Mouse (Mus musculus): ENCODE measurements at regions not wholly inside any gene's neighbourhood (a gene's known extent, or its start where the extent isn't known, plus 50 kb on each side); places are given as distances from the start of the nearest gene placed in this dataset.
"Not testable (repeated sequence)": the region's sequence is repeated elsewhere in the genome, so short reads cannot be mapped to it uniquely, and the experiment has no call there.

DNA sequence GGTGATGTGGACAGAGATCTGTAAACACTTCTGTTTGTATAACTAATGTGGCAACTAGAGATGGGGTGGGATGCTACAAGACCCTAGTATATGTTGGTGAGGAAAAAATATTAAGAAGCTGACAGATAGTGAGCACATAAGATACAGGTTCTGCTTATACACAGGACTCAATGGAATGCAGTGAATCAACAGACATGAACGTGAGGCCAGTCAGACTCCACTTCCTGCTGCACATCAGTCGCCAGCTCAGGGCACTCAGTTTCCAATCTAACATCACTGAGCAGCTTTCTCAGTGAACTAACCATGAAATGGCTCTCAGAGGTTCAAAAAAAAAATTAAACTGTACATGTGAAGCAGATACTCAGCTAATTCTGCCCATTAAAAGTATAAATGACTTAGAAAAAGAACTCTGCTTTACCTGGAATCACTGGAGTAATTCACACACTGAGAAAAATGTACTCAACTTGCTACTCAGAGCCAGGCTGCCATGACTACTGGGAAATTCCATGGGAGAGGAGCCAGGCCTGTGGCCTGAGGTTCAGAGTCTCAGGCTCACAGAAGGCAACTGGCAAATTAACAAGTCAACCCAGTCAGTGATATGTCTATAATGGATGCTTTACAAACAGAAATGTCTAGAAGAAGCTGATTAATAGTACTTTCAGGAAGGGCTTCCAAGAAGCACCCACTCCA, 170.9 kb upstream of the Tbl1xr1 start:
- intact Hi-C loops (cut with DNase I), result no loop called here
- DNase-seq, result no peak

DNA sequence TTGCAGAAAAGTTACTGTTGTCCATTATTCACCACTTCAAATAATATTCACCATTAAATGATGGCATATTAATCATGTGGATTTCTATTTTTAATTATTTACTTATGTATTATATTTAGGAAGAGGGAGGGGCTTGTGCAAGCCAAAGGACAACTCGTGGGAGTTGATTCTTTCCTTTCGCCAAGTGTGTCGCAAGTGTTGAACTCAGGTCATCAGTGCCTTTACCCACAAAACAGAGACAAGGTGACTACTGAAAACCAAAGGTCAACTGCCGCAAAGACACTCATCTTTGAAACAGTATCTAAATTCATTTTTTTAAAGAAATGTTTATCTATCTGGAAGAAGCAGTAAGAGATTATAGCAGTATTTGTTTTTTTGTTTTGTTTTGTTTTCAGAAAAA, 167.6 kb upstream of the Tbl1xr1 start:
- intact Hi-C loops (cut with DNase I), result no loop called here
- DNase-seq, result no peak

DNA sequence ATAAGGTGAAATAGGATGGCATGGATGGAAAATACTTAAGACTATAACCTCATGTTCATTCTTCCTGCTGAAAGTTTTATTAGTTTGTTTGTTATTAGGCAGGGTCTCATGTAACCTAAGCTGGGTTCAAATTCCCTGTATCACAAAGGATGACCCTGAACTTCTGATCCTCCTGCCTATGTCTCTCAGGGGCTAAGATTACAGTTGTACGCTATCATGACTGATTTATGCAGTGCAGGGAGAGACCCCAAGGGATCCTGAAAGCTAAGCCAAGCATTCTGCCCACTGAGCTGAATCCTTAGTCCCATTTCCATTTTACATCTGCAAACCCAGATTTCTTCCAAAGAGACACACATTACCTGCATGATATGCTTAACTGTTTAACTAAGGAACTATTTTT, 166.4 kb upstream of the Tbl1xr1 start:
- intact Hi-C loops (cut with DNase I), result no loop called here
- DNase-seq, result no peak

DNA sequence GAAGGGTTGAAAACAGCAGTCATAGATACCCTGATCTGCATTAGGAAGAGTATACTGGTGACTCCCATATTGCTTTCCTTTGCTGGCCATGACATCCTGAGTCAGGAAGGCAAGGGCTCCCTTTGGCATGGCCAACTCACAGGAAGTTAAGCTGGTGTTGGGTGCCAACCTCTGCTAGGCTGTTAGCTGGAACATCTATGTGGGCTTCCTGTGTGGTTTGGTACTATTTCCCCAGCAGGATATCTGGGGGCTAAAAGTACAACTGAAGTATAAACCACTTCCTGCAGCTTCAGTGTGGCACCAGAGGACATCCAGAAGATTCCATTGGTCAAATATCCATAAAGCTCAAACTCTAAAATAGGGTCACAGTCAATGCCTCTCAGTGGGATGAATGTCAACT, 165.4 kb upstream of the Tbl1xr1 start:
- no peak for DNase-seq
- intact Hi-C loops (cut with DNase I), result no loop called here

DNA sequence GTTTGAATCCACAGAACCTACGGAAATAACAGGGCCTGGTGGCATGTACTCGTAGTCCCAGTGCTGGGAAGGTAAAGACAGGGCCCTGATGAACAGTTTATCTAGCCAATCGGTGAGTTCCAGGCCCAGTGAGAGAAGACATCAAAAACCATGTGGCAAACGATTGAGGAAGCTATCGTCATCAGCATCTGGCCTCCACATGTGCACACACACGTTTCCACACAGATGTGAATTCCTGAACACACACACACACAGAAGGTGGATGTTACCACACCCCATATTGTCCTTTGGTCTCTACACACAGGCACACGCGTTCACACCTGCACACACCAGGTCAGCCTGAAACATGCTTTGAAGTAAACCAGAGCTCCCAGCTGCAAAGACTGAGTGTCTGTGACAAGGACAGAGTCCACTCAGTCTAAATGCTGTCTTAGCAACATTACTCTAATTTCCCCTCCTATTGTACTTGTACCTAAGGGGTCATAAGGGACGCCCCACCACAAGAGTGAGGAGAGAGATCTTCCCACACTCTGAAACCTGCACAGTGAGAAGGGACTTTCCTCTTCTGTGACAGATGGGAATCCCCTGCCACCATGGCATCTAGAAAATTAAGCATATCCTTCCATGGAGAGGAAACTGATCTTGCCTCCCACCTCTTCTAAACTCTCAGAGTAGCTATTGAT, 159.1 kb upstream of the Tbl1xr1 start:
- no peak for DNase-seq
- intact Hi-C loops (cut with DNase I), result no loop called here

DNA sequence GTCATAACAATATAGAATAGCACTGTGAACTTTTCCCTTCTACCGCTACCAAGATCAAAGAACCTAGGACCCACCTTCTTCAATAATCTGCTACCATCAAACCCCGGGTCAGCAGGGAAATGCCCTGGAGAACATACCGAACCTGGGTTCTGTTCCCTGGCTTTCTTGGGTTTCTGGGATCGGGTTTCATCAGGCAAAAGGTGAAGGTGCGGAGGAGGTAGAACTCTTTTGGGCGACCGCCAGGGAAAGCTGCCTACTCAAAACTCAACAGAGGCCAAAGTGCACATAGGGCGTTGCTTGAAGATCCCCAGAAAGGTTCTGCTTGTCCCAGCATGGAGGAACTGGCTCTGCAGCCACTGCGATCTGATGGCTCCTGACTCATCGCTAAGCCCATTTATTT, 158.0 kb upstream of the Tbl1xr1 start:
- intact Hi-C loops (cut with DNase I), result no loop called here
- DNase-seq, result no peak

DNA sequence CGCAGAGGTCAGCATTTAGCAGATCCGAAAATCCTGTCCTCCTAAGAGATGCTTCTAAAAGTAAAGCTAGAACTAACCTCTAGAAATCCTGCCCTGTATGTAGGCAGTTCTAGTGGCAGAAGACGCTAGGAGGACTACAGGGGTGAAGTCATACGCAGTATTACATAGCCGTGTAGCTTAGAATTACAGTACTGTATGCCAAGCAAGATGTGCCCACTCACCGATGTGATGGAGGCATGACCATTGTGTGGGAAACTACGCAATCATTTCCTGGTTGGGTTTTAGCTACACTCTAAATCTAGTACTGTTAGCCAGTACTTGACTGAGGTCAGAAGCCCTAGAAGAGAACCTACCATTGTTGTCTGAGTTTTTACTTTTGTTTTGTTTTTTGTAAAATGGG, 156.5 kb upstream of the Tbl1xr1 start:
- intact Hi-C loops (cut with DNase I), result no loop called here
- no peak for DNase-seq

DNA sequence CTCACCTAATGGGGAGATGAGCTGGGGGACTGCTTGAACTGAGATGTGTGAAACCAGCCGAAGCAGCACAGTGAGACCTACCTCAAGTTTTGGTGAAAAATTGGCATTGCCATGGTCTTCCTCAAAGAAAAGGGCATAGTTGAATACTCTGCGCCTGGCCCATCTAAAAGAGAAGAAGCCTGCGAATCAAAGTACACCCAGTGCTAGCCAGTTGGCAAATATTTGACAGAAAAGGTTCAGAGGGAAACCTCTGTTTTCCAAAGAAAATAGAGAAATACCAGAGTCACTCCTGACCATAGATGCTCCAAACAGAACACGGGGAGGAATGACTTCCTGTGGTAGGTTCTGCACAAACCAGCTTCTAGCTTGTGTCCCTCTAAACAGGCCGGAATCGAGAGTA, 144.5 kb upstream of the Tbl1xr1 start:
- no peak for DNase-seq
- intact Hi-C loops (cut with DNase I), result loop anchor here (5.0 to 10.0 kb wide), 4 partner anchors 105 to 657 kb away; no protein-coding TSS in a partner anchor

DNA sequence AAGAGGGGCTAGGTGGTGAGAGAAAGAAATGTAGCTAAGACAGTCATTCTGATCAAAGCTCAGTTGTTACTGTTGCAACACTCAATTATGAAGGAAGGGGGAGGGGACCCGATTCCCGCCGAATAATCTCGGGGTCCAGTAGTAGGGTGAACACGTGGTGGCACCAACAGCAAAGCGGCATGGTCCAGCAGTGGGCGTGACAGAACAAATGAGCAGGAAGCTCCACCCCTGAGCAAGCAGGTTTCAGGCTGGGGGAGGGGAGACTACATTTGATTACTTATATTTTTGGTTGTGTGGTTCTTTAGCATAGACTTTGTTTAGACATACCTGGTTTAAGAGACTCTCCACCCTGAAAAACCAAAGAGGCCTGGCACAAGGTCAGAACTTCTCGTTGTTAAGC, 143.8 kb upstream of the Tbl1xr1 start:
- intact Hi-C loops (cut with DNase I), result loop anchor here (5.0 to 10.0 kb wide), 4 partner anchors 105 to 658 kb away; no protein-coding TSS in a partner anchor
- DNase-seq, result not testable (repeated sequence)

DNA sequence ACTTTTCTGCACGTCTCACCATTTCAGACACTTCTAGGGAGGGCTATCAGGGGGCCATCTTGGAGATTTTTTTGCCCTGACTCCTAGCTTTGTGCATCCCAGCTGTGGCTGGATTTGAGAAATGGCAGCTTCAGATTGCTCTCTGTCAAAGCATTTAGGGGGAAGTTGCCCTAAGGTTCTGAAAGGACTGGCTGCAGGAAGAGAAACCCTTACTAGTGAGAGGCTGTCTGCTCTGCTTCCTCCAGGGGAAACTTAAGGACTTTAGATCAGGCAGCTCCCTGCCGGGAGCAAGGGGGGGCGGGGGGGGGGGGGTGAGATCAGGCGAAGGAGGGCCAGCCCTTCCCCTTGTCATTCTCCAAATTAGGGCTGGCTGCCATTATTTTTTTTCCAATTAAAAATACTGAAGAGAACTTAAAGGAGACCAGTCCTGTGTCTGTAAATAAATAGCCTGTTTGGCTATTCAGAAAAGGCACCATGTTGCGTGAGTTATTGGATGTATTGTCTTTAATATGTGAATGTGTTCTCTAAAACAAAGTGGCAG, 141.7 kb upstream of the Tbl1xr1 start:
- DNase-seq, result no peak
- intact Hi-C loops (cut with DNase I), result loop anchor here (2.0 to 10.0 kb wide), 8 partner anchors 108 to 1280 kb away; no protein-coding TSS in a partner anchor

DNA sequence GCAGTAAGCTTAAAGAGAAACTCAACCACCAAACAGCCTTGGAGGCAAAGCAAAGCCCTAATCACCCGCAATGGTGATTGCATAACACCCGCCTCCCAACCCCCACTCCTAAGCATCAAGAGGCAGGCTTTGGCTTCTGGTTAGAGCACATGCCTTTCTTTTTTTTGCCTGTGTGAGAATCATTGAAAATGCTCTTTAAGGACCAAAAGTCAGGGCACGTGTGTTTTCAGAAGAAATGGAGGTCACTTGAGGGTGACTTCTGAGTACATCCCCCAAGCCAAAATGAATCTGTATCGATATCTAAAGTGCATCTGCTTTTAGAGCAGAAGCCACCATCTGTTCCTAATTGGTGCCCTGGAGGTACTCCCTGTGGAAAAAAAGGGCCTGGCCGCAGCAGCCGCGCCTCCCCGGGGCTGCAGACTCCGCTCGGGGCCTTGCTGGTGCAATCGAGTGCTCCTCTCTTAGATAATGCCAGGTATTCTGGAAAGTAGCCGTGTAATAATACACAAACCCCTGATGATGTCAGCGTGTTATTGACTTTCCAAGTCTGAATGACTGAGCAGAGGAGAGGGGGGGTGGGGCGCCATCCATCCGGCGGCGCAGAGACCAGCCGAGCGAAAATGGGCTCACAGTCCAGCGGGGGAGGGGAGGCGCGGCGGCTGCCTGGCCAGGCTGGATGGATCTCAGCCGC, 140.7 kb upstream of the Tbl1xr1 start:
- intact Hi-C loops (cut with DNase I), result loop anchor here (1.0 to 10.0 kb wide), 10 partner anchors 17 to 1281 kb away; partner anchors contain the start of gene Tbl1xr1
- peak; percentile 94 to 97 for DNase-seq

DNA sequence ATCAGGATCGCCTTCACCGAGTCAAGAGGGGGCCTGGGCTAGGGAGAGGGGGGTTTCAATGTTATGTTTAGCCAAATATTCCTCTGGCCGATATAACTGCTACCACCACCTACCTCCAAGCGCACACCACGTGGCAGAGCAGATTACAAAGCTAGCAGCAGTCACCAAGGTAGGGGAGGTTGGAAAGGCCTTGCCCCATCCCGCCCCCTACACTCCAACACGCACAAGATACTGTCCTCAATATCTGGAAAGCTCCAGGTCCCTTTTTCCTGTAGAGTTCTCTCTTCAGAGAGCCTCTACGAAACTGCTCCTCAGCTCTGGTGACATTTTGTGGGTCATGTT, 140.2 kb upstream of the Tbl1xr1 start:
- no peak for DNase-seq
- intact Hi-C loops (cut with DNase I), result loop anchor here (1.0 to 10.0 kb wide), 9 partner anchors 16 to 661 kb away; partner anchors contain the start of gene Tbl1xr1

DNA sequence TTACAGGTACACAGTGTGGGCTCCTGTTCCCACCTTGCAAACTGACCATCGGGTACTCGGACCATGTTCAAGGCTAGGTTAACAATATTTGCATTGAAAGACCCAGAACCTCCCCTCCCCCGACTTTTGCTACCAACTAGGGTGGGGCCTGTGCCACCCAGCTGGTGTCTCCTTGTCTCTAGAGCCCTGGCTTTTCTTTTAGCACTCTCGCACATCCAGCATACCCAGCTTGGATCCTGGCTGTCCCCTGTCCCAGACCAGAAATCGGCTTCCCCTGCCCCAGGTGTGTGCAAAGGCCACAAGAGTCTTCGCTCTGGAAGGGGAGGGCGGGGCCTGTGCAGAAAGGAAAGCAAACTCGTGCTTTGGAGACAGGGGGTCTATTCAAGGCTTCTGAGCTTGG, 139.8 kb upstream of the Tbl1xr1 start:
- intact Hi-C loops (cut with DNase I), result loop anchor here (1.0 to 10.0 kb wide), 9 partner anchors 16 to 662 kb away; partner anchors contain the start of gene Tbl1xr1
- no peak for DNase-seq

DNA sequence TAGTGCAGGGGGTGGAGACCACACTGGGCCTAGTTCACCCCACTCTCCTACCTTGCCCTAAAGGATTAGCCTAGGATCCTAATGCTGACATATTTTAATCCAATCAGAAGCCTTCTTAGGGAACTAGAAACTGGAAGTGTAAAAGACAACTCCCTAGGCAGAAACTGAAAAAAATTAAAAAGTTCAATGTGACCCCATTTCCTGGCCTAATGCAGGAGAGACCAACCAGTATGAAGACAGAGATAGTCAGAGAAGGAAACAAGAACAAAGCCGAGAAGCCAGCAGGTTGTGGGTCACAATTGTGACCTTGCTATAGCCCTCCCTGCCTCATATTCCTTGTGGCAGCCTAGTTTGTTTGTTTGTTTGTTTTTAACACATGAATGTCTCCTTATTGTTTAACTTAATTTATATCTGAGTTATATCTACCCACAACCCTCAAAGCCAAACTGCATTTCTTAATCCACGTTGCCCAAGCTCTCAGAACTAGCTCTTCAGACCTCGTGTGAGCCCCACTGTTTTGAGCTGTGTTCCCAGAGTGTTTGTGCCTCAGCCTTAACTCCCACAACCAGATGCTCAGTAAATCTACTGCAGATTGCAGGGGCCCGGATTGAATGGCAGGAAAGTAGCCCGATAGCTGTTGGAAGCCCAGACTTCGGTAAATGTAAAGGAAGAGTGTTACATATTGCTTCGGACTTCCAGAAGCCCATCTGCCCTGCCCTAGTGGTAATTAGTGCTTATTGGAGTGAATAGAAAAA, 139.0 kb upstream of the Tbl1xr1 start:
- DNase-seq, result no peak
- intact Hi-C loops (cut with DNase I), result loop anchor here (2.0 to 10.0 kb wide), 7 partner anchors 47 to 663 kb away; no protein-coding TSS in a partner anchor

DNA sequence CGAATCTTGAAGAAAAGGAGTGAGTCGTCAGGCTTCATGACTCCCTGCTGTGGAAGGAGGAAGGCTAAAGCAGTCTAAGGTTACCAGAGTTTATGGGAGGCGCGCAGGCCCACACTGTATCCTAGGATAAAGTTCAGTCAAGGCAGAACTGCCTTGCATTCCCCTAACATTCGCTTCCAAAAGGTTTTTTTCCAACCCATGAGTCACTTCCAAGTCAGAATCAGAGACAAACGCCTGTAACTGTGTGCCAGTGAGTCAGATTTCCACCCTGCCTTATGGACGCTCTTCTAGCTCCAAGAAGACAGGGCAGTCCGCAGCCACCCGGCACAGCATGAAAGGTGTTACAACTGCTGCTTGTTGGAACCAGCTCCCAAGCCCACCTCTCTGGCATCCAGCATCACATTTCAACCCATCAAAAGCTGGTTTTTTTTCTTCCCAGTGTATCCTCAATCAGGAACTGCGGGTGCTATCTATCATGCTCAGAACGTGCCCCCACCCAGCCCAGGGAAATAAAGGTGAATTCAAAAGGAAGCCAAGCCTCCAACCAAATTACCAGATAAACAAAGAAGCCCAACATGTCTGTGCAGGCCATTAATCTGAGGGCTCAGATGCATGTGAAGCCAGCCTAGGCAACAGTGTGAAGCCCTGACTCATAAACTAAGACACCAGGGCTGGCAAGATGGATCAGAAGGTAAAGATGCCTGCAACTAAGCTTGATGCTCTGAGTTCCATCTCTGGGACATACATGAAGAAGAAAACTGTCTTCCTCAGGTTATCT, 138.2 kb upstream of the Tbl1xr1 start:
- intact Hi-C loops (cut with DNase I), result loop anchor here (5.0 to 10.0 kb wide), 5 partner anchors 254 to 663 kb away; no protein-coding TSS in a partner anchor

DNA sequence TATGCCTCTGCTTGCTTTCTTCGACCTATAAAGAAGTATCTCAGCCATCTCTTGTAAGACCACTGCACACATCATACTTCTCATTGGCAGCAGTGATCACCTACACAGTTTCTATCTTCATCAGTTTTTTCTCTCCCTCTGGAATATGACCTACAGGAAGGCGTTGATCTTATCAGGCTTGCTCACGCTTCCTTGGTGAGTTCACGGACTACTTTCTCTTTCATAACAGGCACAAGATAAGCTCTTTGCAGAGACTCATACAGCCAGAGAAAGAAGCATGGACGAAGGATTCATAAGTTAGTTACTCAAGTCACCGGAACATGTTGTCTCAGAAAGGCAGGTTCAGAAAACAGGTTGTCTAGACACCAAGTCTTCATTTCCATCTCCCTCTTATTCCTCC, 136.7 kb upstream of the Tbl1xr1 start:
- no peak for DNase-seq
- intact Hi-C loops (cut with DNase I), result loop anchor here (5.0 to 10.0 kb wide), 5 partner anchors 253 to 665 kb away; no protein-coding TSS in a partner anchor

More for the DNA sequence above, 138.2 kb upstream of the Tbl1xr1 start:
- DNase-seq, result no peak

DNA sequence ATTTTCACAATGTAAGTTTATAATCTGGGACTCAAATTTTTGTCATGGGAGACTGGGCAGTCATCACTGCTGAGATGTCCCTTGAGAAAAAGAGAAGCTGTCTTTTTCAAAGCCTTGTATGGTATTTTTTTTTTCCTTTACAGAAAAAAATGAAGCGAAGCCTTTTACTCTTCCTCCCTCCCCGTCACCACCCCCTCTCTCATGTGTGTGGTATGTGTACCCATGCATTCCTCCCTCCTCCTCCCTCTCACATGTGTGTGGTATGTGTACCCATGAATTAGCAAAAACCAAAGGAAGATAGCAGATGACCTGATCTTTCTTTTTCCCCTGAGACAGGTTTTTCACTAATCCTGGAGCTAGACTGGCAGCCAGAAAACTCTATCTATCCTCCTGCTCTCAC, 134.9 kb upstream of the Tbl1xr1 start:
- intact Hi-C loops (cut with DNase I), result no loop called here
- no peak for DNase-seq

DNA sequence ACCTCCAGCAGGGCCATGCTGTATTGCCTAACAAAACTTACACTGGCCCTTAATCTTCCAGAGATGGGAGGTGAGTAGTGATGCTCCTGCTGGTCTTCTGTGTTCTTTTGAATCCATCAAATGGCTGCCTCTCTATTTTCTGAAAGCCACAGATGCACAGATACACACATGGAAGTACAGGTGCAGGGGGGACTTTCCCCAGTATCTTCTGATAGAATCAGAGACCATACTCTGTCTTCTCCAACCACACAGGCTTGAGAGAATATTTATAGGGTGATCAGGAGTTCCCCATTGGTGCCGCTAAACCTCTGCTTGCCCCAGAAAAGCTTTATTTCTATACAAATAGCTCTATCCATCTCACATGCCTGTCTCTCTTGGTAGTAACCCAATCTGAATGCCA, 133.5 kb upstream of the Tbl1xr1 start:
- intact Hi-C loops (cut with DNase I), result no loop called here
- no peak for DNase-seq

DNA sequence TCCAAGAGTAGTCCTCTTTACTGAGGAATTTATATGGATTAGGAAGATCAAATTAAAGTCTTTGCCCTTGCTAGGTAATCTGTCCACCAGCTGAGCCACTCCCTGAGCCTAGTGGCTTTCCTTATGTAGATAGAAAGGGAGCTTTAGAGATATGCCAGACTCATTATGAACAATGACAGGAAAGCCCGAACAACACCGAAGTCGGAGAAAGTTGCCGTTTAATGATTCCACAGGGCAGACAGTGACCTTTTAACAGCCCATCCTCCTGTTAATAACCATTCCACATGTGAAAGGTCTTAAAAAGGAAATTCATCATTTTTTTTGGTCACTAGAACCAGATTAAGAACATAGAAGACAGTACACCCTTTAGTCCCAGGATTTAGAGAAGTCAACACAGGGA, 130.7 kb upstream of the Tbl1xr1 start:
- intact Hi-C loops (cut with DNase I), result no loop called here
- no peak for DNase-seq
